In genomic region chr8:34320158-34320587, GRCm38 (mm10) we compare ENCODE assay signal across 11 mouse cellular contexts.
DNase-seq lines count a peak whose midpoint lies in the region; ATAC-seq and TF ChIP-seq lines count a peak whose summit lies in the region.
"Had no signal": no experiment of that assay in that cellular context is flagged by ENCODE, and none has a peak within 500 bp of the region (broad histone marks: within the 10 kb centered on the region; RNA-seq: fewer than 3 reads in every experiment).

No protein-coding gene starts in this region.

- H3K27ac ChIP-seq in embryonic facial prominence, embryonic 14.5 days (replicated peaks; ENCODE audit: low read depth, low read length): no peak overlapping the region
- no peak overlapping the region for H3K27ac ChIP-seq in kidney, postnatal 0 days
- H3K27ac ChIP-seq in midbrain, embryonic 15.5 days: peak overlapping the region; percentile 78
- H3K27ac ChIP-seq: embryonic facial prominence, embryonic 13.5 days; macrophage had no signal

- TF ChIP-seq POLR2A in brain, embryonic 14.5 days (IDR thresholded peaks at IDR 0.05; ENCODE audit: borderline replicate concordance, extremely low read depth, insufficient read depth, insufficient read length, poor library complexity, severe bottlenecking): no peak

- no peak overlapping the region for H3K4me2 ChIP-seq in embryonic facial prominence, embryonic 14.5 days (ENCODE audit: low read depth, low read length)
- no peak overlapping the region for H3K4me2 ChIP-seq in kidney, postnatal 0 days (ENCODE audit: low read length)
- no peak overlapping the region for H3K4me2 ChIP-seq in midbrain, embryonic 15.5 days
- H3K4me2 ChIP-seq: embryonic facial prominence, embryonic 13.5 days had no signal

- peak; percentile 26; the same call in 1 of the 2 replicates for ATAC-seq in embryonic facial prominence, embryonic 14.5 days (ENCODE audit: low read depth)
- no peak for ATAC-seq in kidney, postnatal 0 days (replicated peaks; ENCODE audit: low FRiP score, low read depth)
- peak; percentile 91 for ATAC-seq in midbrain, embryonic 15.5 days (replicated peaks)
- ATAC-seq in cerebellum, adult (ENCODE audit: insufficient number of reproducible peaks, low FRiP score, low TSS enrichment): no peak

- H3K9me3 ChIP-seq in embryonic facial prominence, embryonic 14.5 days (ENCODE audit: control insufficient read depth, low read length): no peaks in the 10 kb centered on the region
- no peaks in the 10 kb centered on the region for H3K9me3 ChIP-seq in kidney, postnatal 0 days (replicated peaks; ENCODE audit: low read length)
- H3K9me3 ChIP-seq in midbrain, embryonic 15.5 days: no peaks in the 10 kb centered on the region
- H3K9me3 ChIP-seq: embryonic facial prominence, embryonic 13.5 days had no signal

- no peak overlapping the region for H3K4me3 ChIP-seq in embryonic facial prominence, embryonic 14.5 days (ENCODE audit: low read depth, low read length)
- no peak overlapping the region for H3K4me3 ChIP-seq in kidney, postnatal 0 days (replicated peaks; ENCODE audit: low read depth, low read length)
- no peak overlapping the region for H3K4me3 ChIP-seq in midbrain, embryonic 15.5 days
- H3K4me3 ChIP-seq: embryonic facial prominence, embryonic 13.5 days had no signal

- H3K4me1 ChIP-seq in embryonic facial prominence, embryonic 14.5 days (ENCODE audit: control insufficient read depth, insufficient read depth, low read length): no peaks in the 10 kb centered on the region
- no peaks in the 10 kb centered on the region for H3K4me1 ChIP-seq in kidney, postnatal 0 days (replicated peaks; ENCODE audit: insufficient read depth, low read length)
- peaks cover 40% of the 10 kb centered on the region for H3K4me1 ChIP-seq in midbrain, embryonic 15.5 days

- TF ChIP-seq CTCF in brain, embryonic 14.5 days (IDR thresholded peaks at IDR 0.05; ENCODE audit: borderline replicate concordance, extremely low read depth, insufficient read depth, insufficient read length): no peak
- TF ChIP-seq CTCF in kidney, postnatal 0 days (IDR thresholded peaks at IDR 0.05; ENCODE audit: low read depth): no peak

- DNase-seq in brain, embryonic 14.5 days (ENCODE audit: low read depth): peak; percentile 98
- DNase-seq in embryonic facial prominence, embryonic 14.5 days (ENCODE audit: low spot score): peak; percentile 74
- peak; percentile 55 for DNase-seq in kidney, postnatal 0 days (ENCODE audit: low spot score)
- no peak for DNase-seq in spleen, postnatal 4 days (ENCODE audit: low spot score in 2 of 2)
- no peak for DNase-seq in thymus, postnatal 10 days (ENCODE audit: low spot score in 2 of 2)
- DNase-seq in ovary, postnatal 10 days (ENCODE audit: low spot score): no peak
- DNase-seq: thymus, adult 2 months had no signal

- no peaks in the 10 kb centered on the region for H3K27me3 ChIP-seq in embryonic facial prominence, embryonic 14.5 days (replicated peaks; ENCODE audit: control insufficient read depth, insufficient read depth, low read length)
- no peaks in the 10 kb centered on the region for H3K27me3 ChIP-seq in kidney, postnatal 0 days (ENCODE audit: insufficient read depth, low read length)
- H3K27me3 ChIP-seq in midbrain, embryonic 15.5 days (replicated peaks): no peaks in the 10 kb centered on the region; the same call in 1 of the 2 replicates

- 39% methylated on average over 6 of the region's 6 CpGs for WGBS in embryonic facial prominence, embryonic 14.5 days
- WGBS in kidney, postnatal 0 days: 47% methylated on average over 6 of the region's 6 CpGs
- WGBS in midbrain, embryonic 15.5 days: 7% methylated on average over 6 of the region's 6 CpGs

- H3K36me3 ChIP-seq in embryonic facial prominence, embryonic 14.5 days (ENCODE audit: control insufficient read depth, insufficient read depth, low read length): no peaks in the 10 kb centered on the region
- no peaks in the 10 kb centered on the region for H3K36me3 ChIP-seq in kidney, postnatal 0 days (ENCODE audit: insufficient read depth, low read length)
- H3K36me3 ChIP-seq in midbrain, embryonic 15.5 days (replicated peaks): no peaks in the 10 kb centered on the region
- H3K36me3 ChIP-seq: embryonic facial prominence, embryonic 13.5 days had no signal

- no peak overlapping the region for H3K9ac ChIP-seq in embryonic facial prominence, embryonic 14.5 days (ENCODE audit: low read depth, low read length)
- no peak overlapping the region for H3K9ac ChIP-seq in kidney, postnatal 0 days (ENCODE audit: low read depth, low read length)
- no peak overlapping the region for H3K9ac ChIP-seq in midbrain, embryonic 15.5 days
- H3K9ac ChIP-seq: embryonic facial prominence, embryonic 13.5 days had no signal

Comparison
In these comparisons a context has a peak if more than half of its experiments do, and no peak if none do; other contexts are left out.
1. DNase-seq: peak in brain, embryonic 14.5 days (single experiment), embryonic facial prominence, embryonic 14.5 days (single experiment) and kidney, postnatal 0 days (single experiment); none in spleen, postnatal 4 days (0 of 2), thymus, postnatal 10 days (0 of 2) and ovary, postnatal 10 days (single experiment).
2. ATAC-seq: peak in embryonic facial prominence, embryonic 14.5 days (single experiment) and midbrain, embryonic 15.5 days (single experiment); none in kidney, postnatal 0 days (single experiment) and cerebellum, adult (single experiment).